Mouse (Mus musculus): Measurements from ENCODE around the gene Kctd13. TPM values are rescaled to one million over a fixed set of nuclear protein-coding genes. Genes with fewer than 3 reads are reported as not detected.
"Not testable (repeated sequence)": the region's sequence is repeated elsewhere in the genome, so short reads cannot be mapped to it uniquely, and the experiment has no call there.

Gene Kctd13
- polyA plus RNA-seq (2015; fragmentation: Nextera tagmentation; extraction: Ambion mirVana), result 6.2 and 6.9 TPM in 2 replicates

DNA sequence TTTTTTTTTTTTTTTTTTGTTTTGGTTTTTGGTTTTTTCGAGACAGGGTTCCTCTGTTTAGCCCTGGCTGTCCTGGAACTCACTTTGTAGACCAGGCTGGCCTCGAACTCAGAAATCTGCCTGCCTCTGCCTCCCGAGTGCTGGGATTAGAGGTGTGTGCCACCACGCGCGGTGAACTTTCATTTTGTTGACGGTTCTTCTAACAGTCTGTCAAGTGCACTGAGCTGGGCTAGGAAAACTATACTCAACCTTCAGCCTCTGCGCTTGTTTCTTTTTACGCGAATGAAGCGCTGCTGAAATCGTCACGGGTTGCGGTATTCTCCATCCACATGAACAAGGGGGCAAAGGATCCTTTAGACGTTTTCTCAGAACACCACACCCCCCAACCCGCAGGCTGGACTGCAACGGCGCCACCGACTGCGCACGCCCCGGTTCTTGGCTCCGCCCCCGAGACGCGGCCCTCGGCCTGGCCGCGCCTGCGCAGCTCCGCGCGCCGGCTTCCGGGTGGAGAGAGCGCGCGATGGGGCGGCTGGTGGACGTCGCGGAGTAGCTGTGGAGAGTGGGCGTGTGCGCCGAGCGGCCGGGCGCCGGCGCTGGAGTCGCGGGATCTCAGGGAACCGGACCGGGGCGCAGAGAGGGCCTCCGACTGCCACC is at the start of gene Kctd13:
TSS of gene Kctd13 (plus strand) at position 496 of the 654 bp plus-strand sequence.
- H3K4me1 ChIP-seq (replicated peaks), result peaks cover 61% of the 10 kb centered on the region
- H3K4me2 ChIP-seq, result peak within 1 kb of the TSS; percentile 100
- DNase-seq (peak; percentile 94), ATAC-seq (ENCODE audit: low read depth) (peak; percentile 95)
- peak within 1 kb of the TSS; percentile 96 for H3K9ac ChIP-seq
- peak within 1 kb of the TSS; percentile 90 for H3K4me3 ChIP-seq (replicated peaks)
- H3K9me3 ChIP-seq (replicated peaks), result no peaks in the 10 kb centered on the region
- peak within 1 kb of the TSS; percentile 84 for H3K27ac ChIP-seq
- H3K36me3 ChIP-seq, result peaks cover 22% of the 10 kb centered on the region; the same call in 1 of the 2 replicates
- 1% methylated on average over 56 of the region's 56 CpGs for WGBS (ENCODE audit: insufficient replicate concordance)
- H3K27me3 ChIP-seq, result no peaks in the 10 kb centered on the region

DNA sequence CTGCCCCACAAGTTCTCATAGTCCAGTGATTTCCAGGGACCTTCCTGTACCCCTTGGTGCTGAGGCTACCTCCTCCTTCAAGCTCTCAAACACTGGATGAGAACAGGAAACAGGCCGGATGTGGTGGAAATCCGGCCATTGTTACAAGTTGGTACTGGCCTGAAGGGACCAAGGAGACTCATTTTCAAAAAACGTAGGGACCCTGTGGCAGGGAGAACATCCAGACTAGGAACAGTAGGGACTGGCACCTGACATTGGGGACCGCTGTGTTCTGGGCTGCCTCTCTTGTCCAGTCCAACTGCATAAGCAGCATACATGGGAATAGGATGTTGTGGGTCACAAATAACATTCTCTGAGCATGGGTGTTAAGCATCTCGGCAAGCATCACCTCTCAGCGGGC is 47.6 kb upstream of the Kctd13 start:
- peak overlapping the region; percentile 89; the same call in 1 of the 2 replicates for H3K4me3 ChIP-seq (replicated peaks)
- ATAC-seq (ENCODE audit: low read depth) (no peak), DNase-seq (no peak)
- H3K4me1 ChIP-seq (replicated peaks), result peaks cover 49% of the 10 kb centered on the region
- no peaks in the 10 kb centered on the region for H3K27me3 ChIP-seq
- H3K9me3 ChIP-seq (replicated peaks), result no peaks in the 10 kb centered on the region
- H3K9ac ChIP-seq, result peak overlapping the region; percentile 94
- peak overlapping the region; percentile 51; the same call in 1 of the 2 replicates for H3K27ac ChIP-seq
- peak overlapping the region; percentile 100 for H3K4me2 ChIP-seq
- peaks cover 60% of the 10 kb centered on the region for H3K36me3 ChIP-seq
- 39% methylated on average over 6 of the region's 6 CpGs for WGBS (ENCODE audit: insufficient replicate concordance)

DNA sequence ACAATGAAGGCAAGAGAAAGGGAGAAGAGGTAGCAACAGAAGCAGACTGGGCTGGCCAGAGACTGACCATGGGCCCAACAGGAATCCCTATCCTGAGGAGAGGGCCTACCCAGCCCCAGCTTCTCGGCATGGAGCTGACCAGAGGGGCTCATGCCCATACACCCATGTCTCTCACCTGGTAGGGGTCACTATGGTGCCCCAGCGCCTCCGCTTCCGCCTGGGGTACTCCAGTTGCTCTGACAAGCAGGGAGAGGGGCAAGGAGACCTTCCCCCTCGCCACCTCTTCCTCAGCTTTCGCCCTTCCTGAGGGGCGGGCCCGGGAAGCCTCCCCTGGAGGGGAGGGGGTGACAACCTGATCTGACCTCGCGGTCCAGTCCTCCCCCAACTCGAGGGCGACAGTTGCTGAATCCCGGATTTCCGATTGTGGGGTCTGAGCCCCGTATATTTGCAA is 44.9 kb upstream of the Kctd13 start:
- peak overlapping the region; percentile 94 for H3K27ac ChIP-seq
- H3K4me1 ChIP-seq (replicated peaks), result peaks cover 45% of the 10 kb centered on the region
- H3K4me3 ChIP-seq (replicated peaks), result peak overlapping the region; percentile 89
- DNase-seq (no peak), ATAC-seq (ENCODE audit: low read depth) (no peak)
- peak overlapping the region; percentile 100 for H3K4me2 ChIP-seq
- H3K9ac ChIP-seq, result peak overlapping the region; percentile 94
- H3K27me3 ChIP-seq, result no peaks in the 10 kb centered on the region
- H3K9me3 ChIP-seq (replicated peaks), result no peaks in the 10 kb centered on the region
- peaks cover 33% of the 10 kb centered on the region for H3K36me3 ChIP-seq
- WGBS (ENCODE audit: insufficient replicate concordance), result 2% methylated on average over 15 of the region's 15 CpGs

DNA sequence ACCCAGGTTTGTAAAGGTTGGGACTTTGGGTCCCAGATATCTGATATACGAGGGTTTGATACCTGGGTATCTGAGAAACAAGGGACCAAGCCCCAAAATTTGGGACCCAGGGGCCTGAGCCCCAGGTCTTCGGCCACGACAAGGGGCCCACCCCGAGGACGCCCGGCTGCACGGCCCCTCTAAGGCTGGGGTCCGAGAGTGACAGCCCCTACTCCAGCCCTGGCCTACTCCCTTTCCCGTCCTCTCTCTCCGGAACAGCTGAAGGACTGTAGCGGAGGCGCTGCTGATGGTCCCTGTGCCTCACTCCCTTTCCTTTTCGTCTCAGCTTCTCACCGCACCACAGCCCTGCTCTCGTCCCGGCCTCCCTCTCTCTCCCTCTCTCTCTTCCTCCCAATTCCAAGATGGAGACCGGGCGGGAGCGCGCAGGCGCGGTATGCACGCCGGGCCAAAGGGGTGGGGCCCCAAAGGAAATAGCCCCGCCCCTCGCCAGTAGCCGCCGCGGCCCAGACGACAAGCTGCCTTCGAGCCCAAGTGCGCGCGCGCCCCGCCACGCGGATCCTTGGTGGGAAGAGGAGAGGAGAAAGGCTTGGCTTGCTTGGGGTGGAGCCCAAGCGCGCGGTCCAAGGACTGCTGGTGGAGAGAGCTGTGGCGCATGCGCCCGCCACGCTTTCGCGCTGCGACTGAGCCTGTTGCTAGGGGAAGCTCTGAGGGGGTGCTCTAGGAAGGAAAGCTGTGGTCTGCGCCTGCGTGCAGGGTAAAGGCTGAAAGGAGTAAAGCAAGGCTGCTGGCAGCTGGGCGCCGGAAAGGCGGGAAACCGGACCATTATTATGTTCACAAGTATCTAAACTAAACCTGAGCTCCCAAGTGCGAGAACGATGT is 44.2 kb upstream of the Kctd13 start, which contains the start of gene Taok2:
TSS of gene Taok2 (minus strand) at position 418 of the 879 bp plus-strand sequence.
- Histone ChIP-seq H3K4me1 (replicated peaks) (peaks cover 45% of the 10 kb centered on the region), H3K36me3 (peaks cover 27% of the 10 kb centered on the region), H3K9me3 (replicated peaks) (no peaks in the 10 kb centered on the region), H3K27ac (peak within 1 kb of the TSS; percentile 94), H3K27me3 (no peaks in the 10 kb centered on the region), H3K9ac (peak within 1 kb of the TSS; percentile 94), H3K4me2 (peak within 1 kb of the TSS; percentile 100), H3K4me3 (replicated peaks) (peak within 1 kb of the TSS; percentile 89)
- peak; percentile 95 for ATAC-seq (ENCODE audit: low read depth)
- peak; percentile 98 for DNase-seq
- under 1% methylated on average over 56 of the region's 56 CpGs for whole genome bisulfite sequencing (ENCODE audit: insufficient replicate concordance)

DNA sequence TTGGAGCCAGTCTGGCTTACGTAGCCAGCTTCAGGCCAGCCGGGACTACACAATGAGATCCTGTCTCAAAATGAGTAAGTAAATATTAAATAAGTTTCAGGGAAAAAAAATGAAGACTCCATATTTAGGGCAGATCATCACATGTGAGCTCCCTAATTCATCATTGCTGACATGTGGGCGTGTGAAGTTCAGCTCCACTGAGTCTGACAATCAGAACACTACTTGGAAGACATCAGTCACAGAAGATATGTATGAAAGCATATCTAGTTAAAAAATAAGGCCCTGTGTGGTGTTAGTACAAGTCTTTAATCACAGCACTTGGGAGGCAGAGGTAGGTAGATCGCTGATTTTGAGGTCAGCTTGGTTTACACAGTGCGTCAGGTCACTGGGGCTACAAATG is 41.4 kb upstream of the Kctd13 start:
- ATAC-seq (ENCODE audit: low read depth), result no peak
- no peak for DNase-seq
- no peaks in the 10 kb centered on the region for H3K27me3 ChIP-seq
- WGBS (ENCODE audit: insufficient replicate concordance), result 77% methylated on average over 5 of the region's 5 CpGs
- H3K27ac ChIP-seq, result no peak overlapping the region
- no peak overlapping the region for H3K9ac ChIP-seq
- no peak overlapping the region for H3K4me2 ChIP-seq
- peaks cover 14% of the 10 kb centered on the region; the same call in 1 of the 2 replicates for H3K36me3 ChIP-seq
- H3K9me3 ChIP-seq (replicated peaks), result no peaks in the 10 kb centered on the region
- H3K4me3 ChIP-seq (replicated peaks), result no peak overlapping the region
- H3K4me1 ChIP-seq (replicated peaks), result peaks cover 28% of the 10 kb centered on the region

DNA sequence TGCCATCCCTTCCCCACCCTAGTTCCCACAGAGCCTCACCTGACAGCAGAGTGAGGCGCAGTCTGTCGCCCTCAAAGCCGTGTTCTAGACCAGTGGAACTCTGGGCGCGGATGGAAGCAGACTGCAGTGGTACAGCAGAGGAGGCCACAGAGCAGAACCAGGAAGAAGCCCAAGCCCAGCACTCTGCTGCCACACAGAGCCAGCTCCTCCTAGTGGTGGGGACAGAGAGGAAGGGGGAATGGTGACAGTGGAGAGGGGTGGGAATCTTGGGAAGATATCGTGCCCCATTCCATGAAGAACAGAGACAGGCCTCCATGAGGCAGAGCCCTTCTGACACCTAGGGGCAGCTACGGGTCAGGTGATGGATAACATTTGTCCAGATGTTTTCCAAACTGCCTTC is 39.8 kb upstream of the Kctd13 start:
- Histone ChIP-seq H3K4me1 (replicated peaks) (peaks cover 12% of the 10 kb centered on the region), H3K9ac (no peak overlapping the region), H3K4me2 (no peak overlapping the region), H3K36me3 (peaks cover 14% of the 10 kb centered on the region; the same call in 1 of the 2 replicates), H3K27ac (no peak overlapping the region), H3K4me3 (replicated peaks) (no peak overlapping the region), H3K27me3 (no peaks in the 10 kb centered on the region), H3K9me3 (replicated peaks) (no peaks in the 10 kb centered on the region)
- ATAC-seq (ENCODE audit: low read depth) (no peak), DNase-seq (no peak)
- 51% methylated on average over 7 of the region's 7 CpGs for WGBS (ENCODE audit: insufficient replicate concordance)

DNA sequence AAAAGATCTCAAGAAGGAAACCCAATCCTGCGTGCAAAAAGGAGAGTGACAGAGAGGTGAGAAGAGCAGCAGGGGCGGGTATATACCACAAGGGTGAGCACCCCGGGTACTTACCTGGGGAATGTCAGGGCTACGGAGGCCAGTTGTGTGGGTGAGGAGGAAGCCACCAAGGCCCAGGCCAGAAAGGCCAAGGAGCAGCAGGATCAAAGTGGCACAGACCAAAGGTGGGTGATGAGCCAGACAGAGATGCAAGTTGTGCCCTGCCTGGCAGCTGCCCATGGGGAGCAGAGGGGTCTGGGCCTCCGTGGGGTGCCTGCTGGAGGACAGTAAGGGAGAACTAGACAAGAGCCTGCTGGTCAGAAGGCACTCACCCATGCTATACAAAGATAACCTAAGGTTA is 31.8 kb upstream of the Kctd13 start:
- peak overlapping the region; percentile 59 for H3K27ac ChIP-seq
- H3K9ac ChIP-seq, result peak overlapping the region; percentile 83
- H3K9me3 ChIP-seq (replicated peaks), result no peaks in the 10 kb centered on the region
- peaks cover 22% of the 10 kb centered on the region for H3K4me1 ChIP-seq (replicated peaks)
- WGBS (ENCODE audit: insufficient replicate concordance), result 73% methylated on average over 5 of the region's 5 CpGs
- no peaks in the 10 kb centered on the region for H3K27me3 ChIP-seq
- peak overlapping the region; percentile 73 for H3K4me3 ChIP-seq (replicated peaks)
- ATAC-seq (ENCODE audit: low read depth), result no peak
- no peaks in the 10 kb centered on the region; the same call in 1 of the 2 replicates for H3K36me3 ChIP-seq
- peak overlapping the region; percentile 72 for H3K4me2 ChIP-seq
- DNase-seq, result no peak

DNA sequence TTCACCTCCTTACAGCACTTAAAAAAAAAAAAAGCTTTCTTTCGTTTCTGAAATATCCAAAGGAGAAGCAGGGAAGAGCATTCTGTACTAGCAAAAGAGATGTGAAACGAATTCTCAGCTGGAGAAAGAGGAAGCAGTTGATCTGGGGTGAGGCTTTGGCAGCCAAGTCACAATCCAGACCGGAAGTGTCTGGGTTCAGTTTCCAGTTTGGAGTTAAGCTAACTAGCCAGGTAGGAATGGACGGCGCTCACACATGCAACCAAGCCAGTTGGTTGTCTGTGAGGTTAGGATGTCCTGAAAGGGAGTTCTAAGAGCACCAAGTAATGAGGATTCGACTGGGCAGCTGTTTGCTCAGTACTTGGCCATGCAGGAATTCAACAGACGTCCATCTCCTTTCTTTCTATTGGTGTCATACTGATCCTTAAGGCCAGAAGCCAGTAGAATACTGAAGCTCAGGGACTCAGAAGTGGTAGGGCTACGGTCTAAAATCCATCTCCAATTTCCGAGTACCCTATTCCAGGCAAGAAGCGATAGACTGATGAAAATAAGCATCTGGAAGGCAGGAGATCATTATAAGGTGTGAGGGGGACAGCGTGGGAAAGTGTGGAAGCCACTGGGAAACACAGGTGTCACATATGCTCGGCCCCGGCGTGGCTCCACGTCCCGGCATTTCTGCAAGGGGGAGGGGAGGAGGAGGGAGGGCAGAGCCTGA is 31.1 kb upstream of the Kctd13 start:
- peaks cover 22% of the 10 kb centered on the region for H3K4me1 ChIP-seq (replicated peaks)
- H3K9ac ChIP-seq, result peak overlapping the region; percentile 83
- DNase-seq (no peak), ATAC-seq (ENCODE audit: low read depth) (peak; percentile 71)
- peak overlapping the region; percentile 73 for H3K4me3 ChIP-seq (replicated peaks)
- WGBS (ENCODE audit: insufficient replicate concordance), result 5% methylated on average over 16 of the region's 16 CpGs
- peak overlapping the region; percentile 72 for H3K4me2 ChIP-seq
- no peaks in the 10 kb centered on the region for H3K9me3 ChIP-seq (replicated peaks)
- H3K27me3 ChIP-seq, result no peaks in the 10 kb centered on the region
- peak overlapping the region; percentile 59 for H3K27ac ChIP-seq
- H3K36me3 ChIP-seq, result no peaks in the 10 kb centered on the region

DNA sequence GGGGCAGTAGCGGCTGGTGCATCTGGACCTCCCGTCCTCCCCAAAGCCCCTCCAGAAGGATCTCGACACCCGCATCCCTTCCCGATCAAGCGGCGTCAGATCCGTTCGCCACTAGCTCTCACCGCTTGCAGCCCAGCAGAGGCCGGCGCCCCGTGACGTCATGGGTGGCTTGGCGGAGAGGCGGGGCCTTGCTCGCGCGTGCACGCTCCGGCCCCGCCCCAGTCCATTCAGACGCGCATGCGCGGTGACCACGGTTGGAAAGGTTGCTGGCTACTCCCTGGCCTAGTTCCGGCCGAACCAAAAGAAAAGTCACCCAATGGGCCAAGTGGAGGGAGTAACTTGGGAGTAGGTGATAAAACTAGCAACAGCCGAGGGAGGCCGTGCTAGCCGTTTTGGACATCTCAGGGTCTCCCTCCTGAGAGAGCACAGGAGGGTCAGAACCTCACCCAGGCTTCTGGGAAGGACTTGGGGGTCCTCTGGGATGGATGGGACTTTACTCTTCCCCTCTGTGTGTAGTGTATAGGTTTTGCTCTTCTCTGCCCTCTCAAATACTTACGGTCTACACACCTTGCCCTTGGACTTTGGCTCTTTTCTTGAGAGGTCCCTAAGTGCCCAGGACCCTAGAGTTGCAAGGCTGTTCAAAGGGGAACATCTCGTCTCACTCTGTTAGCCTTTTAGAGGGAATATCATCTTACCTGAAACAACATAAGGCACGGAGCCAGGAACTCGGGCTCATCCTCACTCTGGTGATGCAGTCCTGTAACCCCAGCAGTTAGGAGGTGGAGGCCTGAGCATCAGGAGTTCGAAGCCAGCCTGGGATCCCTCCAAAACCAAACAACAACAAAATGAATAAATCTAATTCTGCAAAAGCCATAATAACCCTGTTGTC is 30.3 kb upstream of the Kctd13 start:
- H3K4me2 ChIP-seq, result peak overlapping the region; percentile 72
- H3K9ac ChIP-seq, result peak overlapping the region; percentile 83
- 10% methylated on average over 37 of the region's 37 CpGs for WGBS (ENCODE audit: insufficient replicate concordance)
- H3K4me1 ChIP-seq (replicated peaks), result peaks cover 22% of the 10 kb centered on the region
- peak overlapping the region; percentile 73 for H3K4me3 ChIP-seq (replicated peaks)
- peak; percentile 93 for ATAC-seq (ENCODE audit: low read depth)
- peak; percentile 91 for DNase-seq
- no peaks in the 10 kb centered on the region for H3K9me3 ChIP-seq (replicated peaks)
- H3K27ac ChIP-seq, result peak overlapping the region; percentile 67
- H3K36me3 ChIP-seq, result no peaks in the 10 kb centered on the region
- H3K27me3 ChIP-seq, result no peaks in the 10 kb centered on the region

DNA sequence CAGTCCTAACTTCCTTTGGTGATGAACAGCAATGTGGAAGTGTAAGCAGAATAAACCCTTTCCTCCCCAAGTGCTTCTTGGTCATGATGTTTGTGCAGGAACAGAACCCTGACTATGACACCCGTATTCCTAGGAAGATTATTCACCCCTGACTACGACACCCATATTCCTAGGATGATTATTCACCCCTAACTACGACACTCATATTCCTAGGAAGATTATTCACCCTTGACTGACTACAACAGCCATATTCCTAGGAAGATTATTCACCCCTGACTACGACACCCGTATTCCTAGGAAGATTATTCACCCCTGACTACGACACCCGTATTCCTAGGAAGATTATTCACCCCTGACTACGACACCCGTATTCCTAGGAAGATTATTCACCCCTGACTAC is 28.9 kb upstream of the Kctd13 start:
- DNase-seq; H3K36me3 ChIP-seq; H3K4me2 ChIP-seq; H3K27me3 ChIP-seq; H3K9me3 ChIP-seq (replicated peaks); ATAC-seq (ENCODE audit: low read depth); H3K27ac ChIP-seq; H3K4me3 ChIP-seq (replicated peaks); H3K9ac ChIP-seq: not testable (repeated sequence)
- H3K4me1 ChIP-seq (replicated peaks), result peaks cover 22% of the 10 kb centered on the region
- 88% methylated on average over 7 of the region's 9 CpGs for WGBS (ENCODE audit: insufficient replicate concordance)
